Mouse (Mus musculus): Measurements from ENCODE around the gene Cdk11b. TPM values are rescaled to one million over a fixed set of nuclear protein-coding genes. Genes with fewer than 3 reads are reported as not detected.

Gene Cdk11b
- polyA plus RNA-seq, 1 experiment from 2014 or later: 20.3 TPM

DNA sequence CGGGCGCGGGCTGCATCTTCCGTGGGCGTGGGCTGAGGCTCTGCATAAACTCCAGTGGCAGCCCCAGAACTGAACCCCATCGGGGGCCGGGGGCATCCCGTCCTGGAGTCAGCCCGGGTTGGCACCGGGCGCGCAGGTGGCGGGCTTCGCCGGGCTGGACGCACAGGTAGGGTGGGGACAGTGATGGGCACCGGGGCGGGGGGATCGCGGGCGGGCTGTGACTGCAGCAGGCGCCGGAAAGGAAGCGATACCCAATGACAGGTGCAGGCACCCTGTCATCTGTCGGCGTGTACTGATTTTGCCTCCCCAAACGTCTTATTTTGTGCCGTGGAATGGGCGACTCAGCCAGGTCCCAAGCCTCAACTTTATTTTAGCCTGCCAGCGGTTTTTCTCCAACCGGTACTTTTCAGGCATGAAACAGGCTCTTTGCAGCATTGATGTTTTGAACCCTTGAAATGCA is 22.6 kb upstream of the Cdk11b start:
- under 1% methylated on average over 31 of the region's 31 CpGs for WGBS (ENCODE audit: insufficient replicate concordance)
- peaks cover 32% of the 10 kb centered on the region for H3K4me1 ChIP-seq (ENCODE audit: control insufficient read depth, low read depth, low read length)
- peak; percentile 12 for ATAC-seq (ENCODE audit: low read depth)

DNA sequence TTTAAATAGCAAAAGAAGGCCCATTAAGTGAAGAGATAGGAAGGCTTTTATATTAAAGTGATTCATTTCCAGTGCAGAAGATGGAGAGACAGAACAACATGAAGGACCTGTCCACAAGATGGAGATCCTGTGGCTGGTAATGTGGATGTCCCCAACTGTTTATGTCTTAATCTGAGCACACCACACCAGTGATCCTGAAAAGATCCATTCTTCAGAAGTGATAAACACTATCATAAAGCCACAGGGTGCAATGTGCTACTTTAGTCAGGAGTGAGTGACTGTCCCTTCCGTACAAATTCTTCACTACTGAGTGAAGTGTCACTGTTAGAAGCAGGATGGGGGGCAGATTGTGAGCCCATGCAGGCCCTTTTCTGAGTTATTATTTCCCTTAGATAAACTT is 21.9 kb upstream of the Cdk11b start:
- H3K27ac ChIP-seq (ENCODE audit: low read length): peak overlapping the region; percentile 95
- ATAC-seq (ENCODE audit: low read depth): no peak
- H3K27me3 ChIP-seq (ENCODE audit: control insufficient read depth, insufficient read depth, low read depth, low read length): no peaks in the 10 kb centered on the region
- 28% methylated on average over 1 of the region's 1 CpGs for WGBS (ENCODE audit: insufficient replicate concordance)
- H3K4me2 ChIP-seq (ENCODE audit: low read depth, low read length): peak overlapping the region; percentile 88
- H3K9me3 ChIP-seq (replicated peaks; ENCODE audit: control insufficient read depth, low read length): no peaks in the 10 kb centered on the region
- H3K9ac ChIP-seq (ENCODE audit: low read depth, low read length): peak overlapping the region; percentile 91
- no peaks in the 10 kb centered on the region for H3K36me3 ChIP-seq (ENCODE audit: control insufficient read depth, insufficient read depth)
- H3K4me3 ChIP-seq (ENCODE audit: low read depth, low read length): peak overlapping the region; percentile 96
- H3K4me1 ChIP-seq (ENCODE audit: control insufficient read depth, low read depth, low read length): peaks cover 32% of the 10 kb centered on the region

More for the DNA sequence above, 22.6 kb upstream of the Cdk11b start:
- Histone ChIP-seq H3K4me3 (ENCODE audit: low read depth, low read length) (peak overlapping the region; percentile 96), H3K9me3 (replicated peaks; ENCODE audit: control insufficient read depth, low read length) (no peaks in the 10 kb centered on the region), H3K27me3 (ENCODE audit: control insufficient read depth, insufficient read depth, low read depth, low read length) (no peaks in the 10 kb centered on the region), H3K27ac (ENCODE audit: low read length) (peak overlapping the region; percentile 95), H3K9ac (ENCODE audit: low read depth, low read length) (peak overlapping the region; percentile 91), H3K4me2 (ENCODE audit: low read depth, low read length) (peak overlapping the region; percentile 88), H3K36me3 (ENCODE audit: control insufficient read depth, insufficient read depth) (no peaks in the 10 kb centered on the region)

DNA sequence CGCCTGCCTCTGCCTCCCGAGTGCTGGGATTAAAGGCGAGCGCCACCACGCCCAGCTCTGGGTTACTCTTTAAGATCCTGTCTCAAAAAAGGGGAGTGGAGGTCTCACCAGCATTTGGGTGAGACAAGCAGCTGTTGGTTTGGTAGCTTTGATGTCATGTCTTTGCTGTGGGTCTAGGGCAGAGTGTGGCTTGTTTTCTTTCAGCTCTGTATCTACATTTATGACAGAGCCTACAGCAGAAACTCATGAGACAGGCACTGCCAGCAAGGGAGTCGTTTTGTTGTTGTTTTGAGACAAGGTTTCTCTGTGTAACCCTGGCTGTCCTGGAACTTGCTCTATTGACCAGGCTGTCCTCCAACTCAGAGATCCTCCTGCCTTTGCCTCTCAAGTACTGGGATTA is 20.9 kb upstream of the Cdk11b start:
- Histone ChIP-seq H3K9ac (ENCODE audit: low read depth, low read length) (no peak overlapping the region), H3K36me3 (ENCODE audit: control insufficient read depth, insufficient read depth) (no peaks in the 10 kb centered on the region), H3K27me3 (ENCODE audit: control insufficient read depth, insufficient read depth, low read depth, low read length) (no peaks in the 10 kb centered on the region), H3K4me1 (ENCODE audit: control insufficient read depth, low read depth, low read length) (peaks cover 25% of the 10 kb centered on the region), H3K27ac (ENCODE audit: low read length) (peak overlapping the region; percentile 20; the same call in 1 of the 2 replicates), H3K9me3 (replicated peaks; ENCODE audit: control insufficient read depth, low read length) (no peaks in the 10 kb centered on the region), H3K4me2 (ENCODE audit: low read depth, low read length) (no peak overlapping the region), H3K4me3 (ENCODE audit: low read depth, low read length) (no peak overlapping the region)
- 83% methylated on average over 6 of the region's 6 CpGs for WGBS (ENCODE audit: insufficient replicate concordance)
- no peak for ATAC-seq (ENCODE audit: low read depth)

- no peak for ATAC-seq (ENCODE audit: low read depth)
- WGBS (ENCODE audit: insufficient replicate concordance): 71% methylated on average over 4 of the region's 4 CpGs
- Histone ChIP-seq H3K9me3 (replicated peaks; ENCODE audit: control insufficient read depth, low read length) (no peaks in the 10 kb centered on the region), H3K4me1 (ENCODE audit: control insufficient read depth, low read depth, low read length) (peaks cover 21% of the 10 kb centered on the region), H3K4me2 (ENCODE audit: low read depth, low read length) (no peak overlapping the region), H3K4me3 (ENCODE audit: low read depth, low read length) (no peak overlapping the region), H3K36me3 (ENCODE audit: control insufficient read depth, insufficient read depth) (peaks cover 3% of the 10 kb centered on the region; the same call in 1 of the 2 replicates), H3K27me3 (ENCODE audit: control insufficient read depth, insufficient read depth, low read depth, low read length) (no peaks in the 10 kb centered on the region), H3K9ac (ENCODE audit: low read depth, low read length) (no peak overlapping the region), H3K27ac (ENCODE audit: low read length) (peak overlapping the region; percentile 9; the same call in 1 of the 2 replicates)
These were observed 19.5 kb upstream of the Cdk11b start for GRCm38 (mm10) chr4:155605132-155605531.

GRCm38 (mm10) chr4:155606825-155607224 is 17.8 kb upstream of the Cdk11b start:
- 89% methylated on average over 2 of the region's 2 CpGs for WGBS (ENCODE audit: insufficient replicate concordance)
- peaks cover 10% of the 10 kb centered on the region for H3K36me3 ChIP-seq (ENCODE audit: control insufficient read depth, insufficient read depth)
- H3K4me3 ChIP-seq (ENCODE audit: low read depth, low read length): no peak overlapping the region
- ATAC-seq (ENCODE audit: low read depth): no peak
- no peaks in the 10 kb centered on the region for H3K27me3 ChIP-seq (ENCODE audit: control insufficient read depth, insufficient read depth, low read depth, low read length)
- H3K4me2 ChIP-seq (ENCODE audit: low read depth, low read length): no peak overlapping the region
- no peak overlapping the region for H3K27ac ChIP-seq (ENCODE audit: low read length)
- H3K9me3 ChIP-seq (replicated peaks; ENCODE audit: control insufficient read depth, low read length): no peaks in the 10 kb centered on the region
- H3K4me1 ChIP-seq (ENCODE audit: control insufficient read depth, low read depth, low read length): peaks cover 19% of the 10 kb centered on the region
- H3K9ac ChIP-seq (ENCODE audit: low read depth, low read length): no peak overlapping the region

DNA sequence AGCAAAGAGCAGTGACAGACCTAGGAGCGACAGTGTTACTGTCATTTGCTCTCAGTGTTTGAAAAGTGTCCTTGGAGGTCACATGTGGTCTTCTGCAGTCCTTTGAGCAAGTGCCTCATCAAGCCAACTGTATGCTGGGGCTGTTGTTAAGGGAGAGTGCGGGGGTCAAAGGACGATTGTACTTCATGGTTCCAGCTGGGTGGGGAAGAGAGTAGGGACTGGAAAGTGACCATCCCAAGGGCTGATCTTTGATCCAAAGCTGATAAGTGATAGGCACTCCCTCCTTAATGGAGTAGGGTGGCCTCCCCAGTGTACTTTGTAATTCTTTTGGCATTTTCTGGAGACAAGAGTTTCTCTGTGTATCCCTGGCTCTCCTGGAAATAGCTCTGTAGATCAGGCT is 12.8 kb upstream of the Cdk11b start:
- H3K9ac ChIP-seq (ENCODE audit: low read depth, low read length): no peak overlapping the region

DNA sequence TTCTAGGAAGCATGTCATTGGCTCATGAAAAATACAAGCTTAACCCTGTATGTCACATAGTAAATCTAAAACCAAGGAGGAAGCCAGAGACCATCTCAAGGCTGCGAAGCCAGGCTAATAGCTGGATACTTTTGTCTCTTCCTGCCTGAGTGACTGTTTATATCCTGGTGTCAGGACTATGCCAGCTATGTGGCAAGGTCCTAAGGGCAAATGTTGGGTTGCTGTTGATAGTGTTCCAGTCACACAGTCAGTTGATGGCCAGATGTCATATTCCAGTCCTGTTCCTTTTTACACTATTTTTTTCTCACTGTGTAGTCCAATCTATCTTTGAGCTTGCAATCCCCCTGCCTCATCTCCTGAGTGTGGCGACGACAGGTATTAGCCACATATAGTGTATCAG is 11.4 kb upstream of the Cdk11b start:
- H3K9me3 ChIP-seq (replicated peaks; ENCODE audit: control insufficient read depth, low read length): no peaks in the 10 kb centered on the region
- no peaks in the 10 kb centered on the region for H3K27me3 ChIP-seq (ENCODE audit: control insufficient read depth, insufficient read depth, low read depth, low read length)
- no peak overlapping the region for H3K4me2 ChIP-seq (ENCODE audit: low read depth, low read length)
- H3K9ac ChIP-seq (ENCODE audit: low read depth, low read length): no peak overlapping the region
- ATAC-seq (ENCODE audit: low read depth): no peak
- peaks cover 38% of the 10 kb centered on the region for H3K36me3 ChIP-seq (ENCODE audit: control insufficient read depth, insufficient read depth)
- peaks cover 2% of the 10 kb centered on the region; the same call in 1 of the 2 replicates for H3K4me1 ChIP-seq (ENCODE audit: control insufficient read depth, low read depth, low read length)
- no peak overlapping the region for H3K4me3 ChIP-seq (ENCODE audit: low read depth, low read length)
- 84% methylated on average over 3 of the region's 3 CpGs for WGBS (ENCODE audit: insufficient replicate concordance)
- no peak overlapping the region for H3K27ac ChIP-seq (ENCODE audit: low read length)

More for the DNA sequence above, 12.8 kb upstream of the Cdk11b start:
- no peak for ATAC-seq (ENCODE audit: low read depth)
- Histone ChIP-seq H3K4me3 (ENCODE audit: low read depth, low read length) (no peak overlapping the region), H3K27ac (ENCODE audit: low read length) (no peak overlapping the region), H3K4me2 (ENCODE audit: low read depth, low read length) (no peak overlapping the region), H3K36me3 (ENCODE audit: control insufficient read depth, insufficient read depth) (peaks cover 32% of the 10 kb centered on the region), H3K4me1 (ENCODE audit: control insufficient read depth, low read depth, low read length) (no peaks in the 10 kb centered on the region; the same call in 1 of the 2 replicates), H3K9me3 (replicated peaks; ENCODE audit: control insufficient read depth, low read length) (no peaks in the 10 kb centered on the region), H3K27me3 (ENCODE audit: control insufficient read depth, insufficient read depth, low read depth, low read length) (no peaks in the 10 kb centered on the region)
- WGBS (ENCODE audit: insufficient replicate concordance): 74% methylated on average over 3 of the region's 3 CpGs

GRCm38 (mm10) chr4:155618321-155618720 is 6.3 kb upstream of the Cdk11b start:
- H3K27ac ChIP-seq (ENCODE audit: low read length): no peak overlapping the region
- peaks cover 35% of the 10 kb centered on the region for H3K36me3 ChIP-seq (ENCODE audit: control insufficient read depth, insufficient read depth)
- H3K27me3 ChIP-seq (ENCODE audit: control insufficient read depth, insufficient read depth, low read depth, low read length): no peaks in the 10 kb centered on the region
- peaks cover 6% of the 10 kb centered on the region; the same call in 1 of the 2 replicates for H3K4me1 ChIP-seq (ENCODE audit: control insufficient read depth, low read depth, low read length)
- no peaks in the 10 kb centered on the region for H3K9me3 ChIP-seq (replicated peaks; ENCODE audit: control insufficient read depth, low read length)
- H3K4me2 ChIP-seq (ENCODE audit: low read depth, low read length): no peak overlapping the region
- WGBS (ENCODE audit: insufficient replicate concordance): 45% methylated on average over 5 of the region's 5 CpGs
- peak; percentile 45; the same call in 1 of the 2 replicates for ATAC-seq (ENCODE audit: low read depth)
- no peak overlapping the region for H3K4me3 ChIP-seq (ENCODE audit: low read depth, low read length)
- no peak overlapping the region for H3K9ac ChIP-seq (ENCODE audit: low read depth, low read length)

- no peaks in the 10 kb centered on the region for H3K9me3 ChIP-seq (replicated peaks; ENCODE audit: control insufficient read depth, low read length)
- WGBS (ENCODE audit: insufficient replicate concordance): 66% methylated on average over 6 of the region's 6 CpGs
- no peak for ATAC-seq (ENCODE audit: low read depth)
- no peaks in the 10 kb centered on the region; the same call in 1 of the 2 replicates for H3K4me1 ChIP-seq (ENCODE audit: control insufficient read depth, low read depth, low read length)
- no peak overlapping the region for H3K4me2 ChIP-seq (ENCODE audit: low read depth, low read length)
- no peaks in the 10 kb centered on the region for H3K27me3 ChIP-seq (ENCODE audit: control insufficient read depth, insufficient read depth, low read depth, low read length)
- H3K9ac ChIP-seq (ENCODE audit: low read depth, low read length): no peak overlapping the region
- H3K4me3 ChIP-seq (ENCODE audit: low read depth, low read length): no peak overlapping the region
- peaks cover 38% of the 10 kb centered on the region for H3K36me3 ChIP-seq (ENCODE audit: control insufficient read depth, insufficient read depth)
- no peak overlapping the region for H3K27ac ChIP-seq (ENCODE audit: low read length)
These were observed 5.6 kb downstream of the Cdk11b start for GRCm38 (mm10) chr4:155630267-155630666.
